Mouse (Mus musculus): Measurements from ENCODE around the gene 4931406C07Rik.
"Not testable (repeated sequence)": the region's sequence is repeated elsewhere in the genome, so short reads cannot be mapped to it uniquely, and the experiment has no call there.

Gene 4931406C07Rik
- long read RNA-seq, experiment 1, partial matches to known transcripts = 5 of 12 reads
- long read RNA-seq, experiment 1, other reads (novel, unspliced or antisense) = 3 of 12 reads
- long read RNA-seq, experiment 2, partial matches to known transcripts = 16 of 24 reads
- long read RNA-seq, experiment 2, other reads (novel, unspliced or antisense) = 7 of 24 reads

- intact Hi-C loops (cut with DNase I) = loop anchor here (5.0 to 10.0 kb wide), 2 partner anchors 51 to 522 kb away; partner anchors contain the start of genes Ankrd49, Cep295 and Mre11a
These were observed at the start of gene 4931406C07Rik for GRCm38 (mm10) chr9:15306398-15307119. Gene 4931406C07Rik, minus strand, starts transcription at chr9:15306448.

DNA sequence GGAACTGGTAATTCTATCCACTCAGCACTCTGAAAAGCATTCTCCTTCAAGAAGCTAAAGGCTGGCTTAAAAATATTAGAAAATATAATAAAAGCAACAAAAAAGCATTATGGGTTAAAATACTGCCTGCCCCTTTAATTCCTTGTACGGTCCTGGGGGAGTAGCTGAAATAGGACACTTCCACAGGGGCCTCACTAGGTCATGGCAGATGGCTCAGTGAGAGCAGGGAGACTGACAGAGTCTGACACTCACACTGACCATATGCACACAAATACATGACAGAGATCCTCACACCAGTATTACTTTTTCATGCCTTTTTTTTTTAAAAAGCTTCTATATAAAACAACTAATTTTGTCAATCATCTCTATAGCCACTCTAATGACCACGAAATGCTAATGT, 43.7 kb upstream of the 4931406C07Rik start:
- intact Hi-C loops (cut with DNase I) = no loop called here

GRCm38 (mm10) chr9:15337776-15338175, 31.5 kb upstream of the 4931406C07Rik start:
- intact Hi-C loops (cut with DNase I) = no loop called here

- intact Hi-C loops (cut with DNase I) = no loop called here
These were observed 12.0 kb upstream of the 4931406C07Rik start for GRCm38 (mm10) chr9:15318170-15318742.

- intact Hi-C loops (cut with DNase I) = no loop called here
These were observed 11.2 kb upstream of the 4931406C07Rik start for GRCm38 (mm10) chr9:15317223-15318169.

- intact Hi-C loops (cut with DNase I) = not testable (repeated sequence)
These were observed 10.0 kb upstream of the 4931406C07Rik start for GRCm38 (mm10) chr9:15316296-15316695.

DNA sequence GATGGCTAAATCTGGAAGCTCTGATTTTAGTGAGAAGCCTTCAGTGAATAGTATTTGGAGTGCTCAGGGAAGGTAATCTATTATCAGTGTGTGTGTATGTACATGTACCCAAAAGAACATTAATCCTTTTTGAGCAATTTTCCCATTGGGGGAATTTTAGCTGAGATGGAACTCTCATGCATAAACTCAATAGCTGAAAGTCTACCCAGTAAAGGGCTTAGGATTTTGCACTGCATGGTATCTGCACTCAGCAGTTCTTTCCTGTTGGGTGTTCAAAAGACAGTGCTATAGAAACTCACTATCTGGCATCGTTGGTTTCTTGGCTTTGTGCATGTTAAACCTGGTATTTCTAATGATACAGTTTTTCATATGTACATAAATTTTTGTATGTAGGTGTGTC, 8.4 kb upstream of the 4931406C07Rik start:
- intact Hi-C loops (cut with DNase I) = no loop called here

DNA sequence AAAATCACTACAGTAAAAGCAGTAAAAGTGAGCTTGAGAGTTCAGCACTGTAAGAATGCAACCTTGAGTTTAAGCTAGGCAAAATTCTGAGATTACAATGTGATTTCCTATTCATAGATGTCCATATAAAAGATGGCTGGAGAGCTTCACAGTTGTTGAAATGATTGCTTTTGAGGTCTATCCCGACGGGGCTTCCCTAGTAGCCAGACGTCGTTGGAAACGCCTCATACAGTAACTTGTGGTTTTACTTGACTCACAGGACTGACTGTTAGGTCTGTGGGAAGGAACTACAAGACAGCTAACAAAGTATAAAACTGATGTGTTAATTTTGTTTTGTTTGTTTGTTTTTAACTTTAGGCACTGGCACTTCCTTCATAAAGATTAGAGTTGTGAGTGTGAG, 7.4 kb upstream of the 4931406C07Rik start:
- intact Hi-C loops (cut with DNase I) = no loop called here

- intact Hi-C loops (cut with DNase I) = no loop called here
These were observed 5.9 kb upstream of the 4931406C07Rik start for GRCm38 (mm10) chr9:15312054-15312735.

- intact Hi-C loops (cut with DNase I) = no loop called here
These were observed 3.9 kb upstream of the 4931406C07Rik start for GRCm38 (mm10) chr9:15310179-15310578.

DNA sequence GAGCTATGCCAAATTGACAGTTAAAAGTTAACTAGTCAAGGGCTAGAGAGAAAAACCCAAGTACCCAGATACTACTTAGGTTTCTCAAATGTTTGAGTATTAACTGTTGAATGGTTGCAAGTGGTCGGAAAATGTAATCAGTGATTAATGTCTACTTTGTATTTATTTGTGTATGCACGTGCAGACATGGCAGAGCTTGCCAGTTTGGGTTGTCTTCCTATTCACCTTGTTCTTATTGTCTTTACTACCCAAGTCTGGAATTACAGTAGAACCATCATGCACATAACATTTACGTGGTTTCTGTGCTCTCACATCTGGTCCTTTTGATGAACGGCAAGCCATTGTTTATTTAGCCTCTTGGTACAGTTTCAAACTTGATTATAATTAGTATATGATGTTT, 3.2 kb upstream of the 4931406C07Rik start:
- intact Hi-C loops (cut with DNase I) = loop anchor here (5.0 to 10.0 kb wide), 2 partner anchors 48 to 525 kb away; partner anchors contain the start of genes Ankrd49, Cep295 and Mre11a

DNA sequence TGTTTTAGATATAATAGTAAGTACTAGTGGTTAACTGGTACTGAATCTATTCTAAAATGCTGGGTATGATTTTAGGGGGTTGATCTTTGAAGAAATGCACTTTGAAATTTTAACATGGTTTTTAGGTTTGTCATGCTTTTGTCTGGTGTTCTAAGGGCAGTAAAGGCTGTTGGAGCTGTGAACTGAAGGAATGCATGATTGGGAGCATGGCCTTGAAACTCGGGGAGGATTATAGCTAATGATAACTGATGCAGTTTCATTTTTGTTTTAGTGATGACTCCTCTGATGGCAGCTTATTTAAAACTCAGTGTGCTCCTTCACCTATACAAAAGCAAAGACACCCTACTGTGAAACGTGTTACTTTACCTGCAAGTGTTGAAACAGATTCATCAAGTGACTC, 2.0 kb upstream of the 4931406C07Rik start:
- intact Hi-C loops (cut with DNase I) = loop anchor here (5.0 to 10.0 kb wide), 2 partner anchors 49 to 523 kb away; partner anchors contain the start of genes Ankrd49, Cep295 and Mre11a

GRCm38 (mm10) chr9:15307257-15307656, 1.0 kb upstream of the 4931406C07Rik start:
- intact Hi-C loops (cut with DNase I) = loop anchor here (5.0 to 10.0 kb wide), 2 partner anchors 50 to 522 kb away; partner anchors contain the start of genes Ankrd49, Cep295 and Mre11a

GRCm38 (mm10) chr9:15305503-15306397, 498 bp downstream of the 4931406C07Rik start, which contains the start of gene Taf1d:
Gene Taf1d, plus strand, starts transcription at chr9:15306214.
- intact Hi-C loops (cut with DNase I) = loop anchor here (5.0 to 10.0 kb wide), 2 partner anchors 52 to 521 kb away; partner anchors contain the start of genes Ankrd49, Cep295 and Mre11a

DNA sequence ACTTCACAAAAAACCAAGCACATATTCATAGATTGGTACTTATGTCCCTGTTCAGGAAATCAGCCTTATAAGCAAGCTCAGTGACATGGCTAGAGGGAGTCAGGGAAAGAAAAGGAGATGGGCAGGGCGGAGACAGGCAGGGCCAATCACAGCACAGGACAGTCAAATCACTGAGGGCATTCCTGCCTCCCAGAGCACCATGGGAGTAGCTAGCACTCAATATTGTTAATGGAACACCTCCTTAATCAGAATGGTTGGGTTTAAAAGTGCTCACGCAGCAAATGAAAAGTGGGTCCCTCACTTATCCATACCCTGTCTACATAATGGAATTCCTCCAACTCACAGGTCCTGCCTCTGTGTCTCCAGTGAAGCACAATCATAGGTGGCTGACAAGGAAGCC, 3.4 kb downstream of the 4931406C07Rik start:
- intact Hi-C loops (cut with DNase I) = loop anchor here (10.0 kb wide), 1 partner anchor 518 kb away; the partner anchor contains the start of genes Ankrd49 and Mre11a

DNA sequence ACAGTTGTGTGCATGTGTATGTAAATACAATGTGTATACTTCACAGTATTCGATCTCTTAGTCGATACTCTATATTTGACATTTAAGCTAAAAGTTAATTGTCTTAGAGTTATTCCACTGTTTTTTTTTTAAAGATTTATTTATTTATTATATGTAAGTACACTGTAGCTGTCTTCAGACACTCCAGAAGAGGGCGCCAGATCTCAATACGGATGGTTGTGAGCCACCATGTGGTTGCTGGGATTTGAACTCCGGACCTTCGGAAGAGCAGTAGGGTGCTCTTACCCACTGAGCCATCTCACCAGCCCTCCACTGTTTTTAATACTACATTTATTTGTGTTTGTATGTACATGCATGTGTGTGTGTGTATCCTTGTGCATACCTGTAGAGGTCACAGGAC, 4.2 kb downstream of the 4931406C07Rik start:
- intact Hi-C loops (cut with DNase I) = loop anchor here (10.0 kb wide), 1 partner anchor 517 kb away; the partner anchor contains the start of genes Ankrd49 and Mre11a

DNA sequence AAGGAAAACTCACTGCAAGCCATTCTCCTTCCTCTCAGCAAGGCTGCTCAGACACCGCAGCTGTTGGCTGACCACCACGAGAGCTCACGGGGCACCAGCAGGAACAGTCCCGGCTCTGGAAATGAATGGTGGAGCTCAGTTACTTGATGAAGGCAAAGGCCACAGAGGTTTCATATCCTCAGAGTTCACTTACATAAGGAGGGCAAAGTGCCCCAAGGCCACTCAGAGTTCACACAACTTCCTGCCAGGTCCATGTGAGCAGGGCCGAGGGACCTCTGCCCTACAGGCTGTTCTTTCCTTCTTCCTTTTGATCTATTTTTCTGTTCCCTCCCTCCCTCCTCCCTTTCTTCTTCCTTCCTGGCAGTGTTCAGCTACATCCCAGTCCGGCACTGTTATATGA, 4.8 kb downstream of the 4931406C07Rik start:
- intact Hi-C loops (cut with DNase I) = loop anchor here (10.0 kb wide), 1 partner anchor 517 kb away; the partner anchor contains the start of genes Ankrd49 and Mre11a

DNA sequence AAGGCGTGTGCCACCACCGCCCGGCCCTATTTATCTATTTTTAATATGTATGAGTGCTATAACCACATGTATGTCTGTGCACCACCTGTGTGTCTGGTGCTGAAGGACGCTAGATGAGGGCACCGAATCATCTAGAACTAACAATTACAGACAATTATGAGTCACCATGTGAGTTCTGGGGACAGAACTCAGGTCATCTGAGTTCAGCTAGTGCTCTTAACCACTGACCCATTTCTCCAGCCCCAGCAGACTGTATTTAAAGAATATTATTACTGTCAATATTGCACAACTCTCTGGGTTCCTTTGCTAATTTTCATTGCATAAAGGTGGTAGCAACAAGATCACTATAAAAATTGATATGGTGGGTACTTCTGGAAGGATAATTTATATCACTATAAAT, 6.2 kb downstream of the 4931406C07Rik start:
- intact Hi-C loops (cut with DNase I) = loop anchor here (10.0 kb wide), 1 partner anchor 515 kb away; the partner anchor contains the start of genes Ankrd49 and Mre11a

GRCm38 (mm10) chr9:15298451-15298850, 7.8 kb downstream of the 4931406C07Rik start:
- intact Hi-C loops (cut with DNase I) = no loop called here

All from adrenal gland (tissue).